Mouse (Mus musculus) brain, embryonic 14.5 days (tissue): ENCODE measurements around the gene Prf1.

Experiments used
- CTCF ChIP-seq: fragments of 200-500 bp; IDR thresholded peaks from 2 replicates; pipeline ENCODE4 v1.5.1; 2012; ENCODE audit warnings: inconsistent platforms, mild to moderate bottlenecking, moderate library complexity, borderline replicate concordance; ENCODE audit not compliant: insufficient read depth, insufficient read length; ENCODE audit errors: extremely low read depth
- POLR2A ChIP-seq: fragments of 200-500 bp; IDR thresholded peaks from 2 replicates; pipeline ENCODE4 v1.6.1; 2012; ENCODE audit warnings: mild to moderate bottlenecking, inconsistent platforms, borderline replicate concordance; ENCODE audit not compliant: poor library complexity, insufficient read depth, insufficient read length, severe bottlenecking; ENCODE audit errors: extremely low read depth

DNA sequence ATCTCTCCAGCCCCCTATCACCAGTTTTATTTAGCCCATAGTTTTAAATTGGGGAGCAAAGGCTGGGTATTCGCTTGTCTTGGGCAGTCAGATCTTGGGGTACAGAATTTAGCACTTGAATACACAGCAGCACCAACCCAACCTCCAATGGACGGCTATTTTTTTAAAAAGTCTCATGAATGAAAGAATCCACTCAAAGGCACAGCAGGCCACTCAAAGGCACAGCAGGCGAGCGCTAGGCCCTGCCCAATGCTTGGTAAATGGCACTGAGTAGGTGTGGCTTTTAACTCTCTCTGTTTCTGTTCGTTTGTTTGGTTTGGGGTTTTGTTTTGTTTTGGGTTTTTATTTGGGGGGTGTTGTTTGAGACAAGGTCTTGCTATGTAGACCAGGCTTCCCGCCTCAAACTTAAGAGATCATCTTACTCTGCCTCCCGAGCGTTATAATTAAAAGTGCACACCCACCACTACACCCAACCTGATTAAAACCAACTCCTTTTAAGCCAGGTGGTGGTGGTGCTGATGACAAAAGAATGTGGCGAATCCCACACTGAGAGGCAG, 17.8 kb downstream of the Prf1 start:
- no peak for TF ChIP-seq CTCF
- no peak for TF ChIP-seq POLR2A
